Mouse (Mus musculus) forebrain, embryonic 10.5 days (tissue): ENCODE measurements at regions not wholly inside any gene's neighbourhood (a gene's known extent, or its start where the extent isn't known, plus 50 kb on each side); places are given as distances from the start of the nearest gene placed in this dataset.

ENCODE experiments used
- DNase-seq: peaks from one replicate; pipeline ENCODE4 v3.0.0-alpha.2; 2017; ENCODE audit warnings: low spot score; ENCODE audit errors: extremely low spot score
- H3K27ac ChIP-seq: fragments of 300-500 bp; sonication (generic); 2 replicates; pipeline ENCODE4 v1.5.1; 2016; ENCODE audit warnings: mild to moderate bottlenecking
- H3K27me3 ChIP-seq: fragments of 300-500 bp; sonication (generic); 2 replicates; pipeline ENCODE4 v1.6.1; 2016; ENCODE audit warnings: mild to moderate bottlenecking; ENCODE audit not compliant: poor library complexity, severe bottlenecking
- H3K36me3 ChIP-seq: fragments of 300-500 bp; sonication (generic); replicated peaks from 2 replicates; pipeline ENCODE4 v1.6.1; 2016; ENCODE audit warnings: mild to moderate bottlenecking, moderate library complexity
- H3K4me1 ChIP-seq: fragments of 300-500 bp; sonication (generic); 2 replicates; pipeline ENCODE4 v1.6.1; 2016
- H3K4me3 ChIP-seq: fragments of 300-500 bp; sonication (generic); 2 replicates; pipeline ENCODE4 v1.5.1; 2016; ENCODE audit warnings: mild to moderate bottlenecking, moderate library complexity
- H3K9me3 ChIP-seq: fragments of 300-500 bp; sonication (generic); 2 replicates; pipeline ENCODE4 v1.6.1; 2016; ENCODE audit warnings: mild to moderate bottlenecking, moderate library complexity
- WGBS: fragments of 180-500 bp; shearing (Covaris S2); methylation state at CpG from one replicate; pipeline ENCODE4 v1.1.7; 2016; 5-methylcytosine and 5-hydroxymethylcytosine counted together

- 41% methylated on average over 12 of the region's 12 CpGs for WGBS
- Histone ChIP-seq H3K4me1 (peaks cover 66% of the 10 kb centered on the region), H3K27ac (peak overlapping the region; percentile 79), H3K36me3 (no peaks in the 10 kb centered on the region), H3K9me3 (no peaks in the 10 kb centered on the region), H3K27me3 (peaks cover 60% of the 10 kb centered on the region), H3K4me3 (no peak overlapping the region)
- DNase-seq, result peak; percentile 70
These were observed 111.1 kb downstream of the Tpra1 start for GRCm38 (mm10) chr6:89012998-89013689.

- H3K27ac ChIP-seq, result peak overlapping the region; percentile 79
These were observed 111.6 kb downstream of the Tpra1 start for GRCm38 (mm10) chr6:89013690-89014061.

DNA sequence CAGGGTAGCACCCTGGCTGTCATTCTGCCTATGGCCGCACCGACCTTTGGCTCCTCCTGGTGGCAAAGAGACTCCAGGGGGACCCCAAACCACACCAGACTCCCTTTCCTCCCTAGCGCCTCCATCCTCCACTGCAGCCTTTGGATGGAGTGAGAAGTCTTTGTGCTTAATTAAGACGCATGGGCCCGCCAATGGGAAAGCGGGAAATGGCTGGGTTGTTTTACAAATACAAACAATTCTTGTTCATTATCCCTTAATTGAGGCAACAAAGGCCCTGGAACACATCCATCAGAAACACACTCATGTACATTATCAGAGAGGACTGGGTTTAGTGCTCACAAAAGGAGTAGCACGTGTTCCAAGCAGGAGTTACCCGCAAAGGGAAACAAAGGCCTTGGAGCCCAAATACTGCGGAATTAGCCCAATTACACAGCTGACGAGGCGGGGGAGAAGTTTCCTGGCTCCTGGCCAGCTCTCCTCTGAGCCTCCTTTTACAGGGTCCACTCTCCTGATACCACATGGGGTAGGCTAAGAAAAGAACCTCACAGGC lies 122.1 kb downstream of the Tpra1 start:
- H3K27ac ChIP-seq, result peak overlapping the region; percentile 54; the same call in 1 of the 2 replicates
- no peaks in the 10 kb centered on the region for H3K9me3 ChIP-seq
- H3K4me3 ChIP-seq, result no peak overlapping the region
- no peaks in the 10 kb centered on the region for H3K36me3 ChIP-seq
- DNase-seq, result no peak
- H3K27me3 ChIP-seq, result peaks cover 81% of the 10 kb centered on the region
- peaks cover 22% of the 10 kb centered on the region for H3K4me1 ChIP-seq
- 26% methylated on average over 11 of the region's 11 CpGs for WGBS

More at GRCm38 (mm10) chr6:89013690-89014061, 111.6 kb downstream of the Tpra1 start:
- Histone ChIP-seq H3K4me1 (peaks cover 61% of the 10 kb centered on the region), H3K9me3 (no peaks in the 10 kb centered on the region), H3K4me3 (no peak overlapping the region), H3K27me3 (peaks cover 55% of the 10 kb centered on the region), H3K36me3 (no peaks in the 10 kb centered on the region)
- 64% methylated on average over 8 of the region's 8 CpGs for WGBS
- DNase-seq, result no peak

DNA sequence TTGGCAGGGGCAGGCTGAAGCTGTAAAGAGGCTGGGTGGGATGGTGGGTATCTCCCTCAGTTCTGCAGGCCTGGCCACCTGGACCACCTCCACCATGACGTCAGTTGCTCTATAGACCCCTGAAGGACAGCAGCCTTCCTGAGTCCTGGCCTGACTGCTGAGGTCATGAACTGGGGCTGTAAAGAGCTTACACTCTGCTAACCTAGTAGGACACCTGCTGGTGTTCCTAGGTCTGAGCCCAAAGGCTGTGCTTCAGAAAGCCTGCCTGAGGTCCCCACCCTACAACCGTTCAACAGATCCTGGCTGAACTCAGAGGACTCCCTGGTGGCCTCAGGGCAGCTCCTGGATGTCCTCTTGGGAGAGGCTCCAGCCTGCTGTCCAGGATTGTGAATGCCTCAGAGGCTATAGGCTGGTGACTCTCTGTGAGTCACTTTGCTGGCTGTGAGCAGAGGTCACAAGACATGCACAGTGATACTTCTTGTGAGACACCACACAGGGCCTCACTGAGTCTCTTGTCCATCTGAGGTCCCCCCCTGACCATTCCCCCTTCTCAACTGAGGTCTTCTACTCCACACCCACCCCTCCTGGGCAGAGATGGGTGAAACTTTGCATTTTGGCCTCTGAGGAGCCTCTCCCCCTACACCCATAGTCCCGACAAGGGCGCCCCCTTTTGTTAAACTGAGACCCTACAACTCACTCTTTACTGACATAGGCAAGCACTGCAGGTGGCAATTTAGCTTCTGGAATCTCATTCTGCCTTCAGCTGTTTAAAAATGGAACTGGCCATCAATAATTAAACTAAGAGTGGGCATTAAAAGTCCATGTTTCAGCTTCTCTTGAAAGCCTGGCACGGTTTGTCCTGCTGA lies 131.6 kb downstream of the Tpra1 start:
- Histone ChIP-seq H3K9me3 (no peaks in the 10 kb centered on the region), H3K36me3 (no peaks in the 10 kb centered on the region), H3K4me3 (no peak overlapping the region), H3K27ac (peak overlapping the region; percentile 35; the same call in 1 of the 2 replicates), H3K27me3 (peaks cover 54% of the 10 kb centered on the region), H3K4me1 (peaks cover 38% of the 10 kb centered on the region)
- no peak for DNase-seq
- WGBS, result 56% methylated on average over 5 of the region's 5 CpGs

DNA sequence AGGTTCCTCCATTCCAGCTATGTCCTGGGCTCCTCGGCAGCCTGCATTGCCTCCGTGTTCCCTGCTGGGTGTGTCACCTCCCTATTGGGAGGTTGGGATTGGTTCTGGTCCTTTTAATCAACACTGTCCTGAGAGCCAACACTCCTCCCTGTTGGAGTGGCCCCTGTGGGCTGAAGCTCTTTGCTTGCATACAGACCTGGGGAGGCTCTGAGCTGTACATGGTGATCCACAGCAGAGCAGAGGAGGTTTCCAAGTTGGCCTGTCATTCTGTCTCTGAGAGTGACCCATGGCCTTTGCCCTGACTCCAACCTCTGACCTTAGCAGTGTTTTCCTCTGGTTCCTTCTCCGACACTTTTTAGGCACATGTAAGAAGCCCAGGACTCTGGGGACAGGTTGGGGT lies 132.4 kb downstream of the Tpra1 start:
- Histone ChIP-seq H3K27me3 (peaks cover 54% of the 10 kb centered on the region), H3K4me1 (peaks cover 38% of the 10 kb centered on the region), H3K36me3 (no peaks in the 10 kb centered on the region), H3K27ac (peak overlapping the region; percentile 35; the same call in 1 of the 2 replicates), H3K4me3 (no peak overlapping the region), H3K9me3 (no peaks in the 10 kb centered on the region)
- DNase-seq, result no peak
- WGBS, result 62% methylated on average over 3 of the region's 3 CpGs

DNA sequence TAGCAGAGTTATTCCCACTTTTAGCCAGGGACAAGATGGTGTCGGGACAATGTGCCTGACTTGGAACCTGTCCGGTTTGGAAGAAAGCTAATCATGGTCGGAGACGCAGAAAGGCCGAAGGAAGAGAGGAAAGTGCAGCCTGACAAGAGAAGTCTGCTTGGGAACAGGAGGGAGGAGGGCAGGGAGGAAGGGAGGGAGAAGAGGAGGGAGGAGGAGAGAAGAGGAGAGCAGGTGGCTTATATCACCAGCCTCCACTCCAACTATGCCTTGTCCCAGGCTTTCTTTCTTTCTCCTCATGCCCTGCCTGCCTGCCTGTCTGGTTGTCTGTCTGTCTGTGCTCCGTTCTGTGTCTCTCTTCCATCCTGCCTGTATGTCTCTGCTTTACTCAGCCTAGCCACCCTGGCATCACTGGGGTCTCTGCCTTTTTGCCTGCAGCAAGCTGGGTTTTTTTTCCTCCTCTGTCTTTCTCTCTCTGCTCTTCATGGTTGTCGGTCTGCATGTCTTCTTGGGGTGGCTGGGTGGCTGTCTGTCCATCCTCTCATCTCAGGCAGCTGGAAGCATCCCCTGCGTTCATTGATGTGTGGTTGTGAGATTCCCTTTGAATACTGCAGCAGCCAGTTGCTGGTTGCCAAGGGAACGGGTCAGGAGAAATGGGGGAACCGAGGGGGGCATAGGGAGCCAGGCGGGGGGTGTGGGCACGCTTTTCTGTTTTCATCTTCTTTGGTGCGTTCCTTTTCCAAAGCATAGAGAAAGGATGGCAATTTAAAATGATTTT lies 133.2 kb downstream of the Tpra1 start:
- H3K36me3 ChIP-seq, result no peaks in the 10 kb centered on the region
- peaks cover 54% of the 10 kb centered on the region for H3K27me3 ChIP-seq
- no peaks in the 10 kb centered on the region for H3K9me3 ChIP-seq
- DNase-seq, result no peak
- peak overlapping the region; percentile 64 for H3K27ac ChIP-seq
- 54% methylated on average over 13 of the region's 13 CpGs for WGBS
- peaks cover 38% of the 10 kb centered on the region for H3K4me1 ChIP-seq
- peak overlapping the region; percentile 20; the same call in 1 of the 2 replicates for H3K4me3 ChIP-seq

DNA sequence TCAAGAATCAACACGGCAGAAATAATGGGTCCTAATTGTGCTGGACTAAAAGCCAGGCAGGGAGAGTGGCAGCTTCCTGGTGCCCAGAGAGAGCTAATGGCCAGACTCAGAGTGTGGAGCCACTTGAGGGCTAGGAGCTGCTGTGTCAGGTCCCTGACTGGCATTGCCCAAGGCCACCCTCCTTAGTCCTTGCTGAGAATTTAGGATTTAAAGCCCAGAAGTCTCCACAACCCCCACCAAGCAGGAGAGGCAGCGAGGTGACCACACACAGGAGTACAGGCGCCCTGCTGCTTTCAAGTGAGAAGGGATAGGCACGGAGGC lies 133.7 kb downstream of the Tpra1 start:
- Histone ChIP-seq H3K36me3 (no peaks in the 10 kb centered on the region), H3K27me3 (peaks cover 57% of the 10 kb centered on the region), H3K27ac (peak overlapping the region; percentile 64), H3K4me3 (peak overlapping the region; percentile 20; the same call in 1 of the 2 replicates), H3K9me3 (no peaks in the 10 kb centered on the region), H3K4me1 (peaks cover 38% of the 10 kb centered on the region)
- 36% methylated on average over 4 of the region's 4 CpGs for WGBS
- no peak for DNase-seq

- Histone ChIP-seq H3K4me1 (peaks cover 40% of the 10 kb centered on the region), H3K27ac (no peak overlapping the region), H3K27me3 (peaks cover 57% of the 10 kb centered on the region), H3K9me3 (no peaks in the 10 kb centered on the region), H3K36me3 (no peaks in the 10 kb centered on the region), H3K4me3 (no peak overlapping the region)
- 61% methylated on average over 2 of the region's 2 CpGs for WGBS
- DNase-seq, result no peak
These were observed 135.3 kb downstream of the Tpra1 start for GRCm38 (mm10) chr6:89037392-89037791.

GRCm38 (mm10) chr6:89037901-89038300 lies 135.8 kb downstream of the Tpra1 start:
- DNase-seq, result no peak
- H3K27me3 ChIP-seq, result peaks cover 57% of the 10 kb centered on the region
- WGBS, result 78% methylated on average over 7 of the region's 7 CpGs

DNA sequence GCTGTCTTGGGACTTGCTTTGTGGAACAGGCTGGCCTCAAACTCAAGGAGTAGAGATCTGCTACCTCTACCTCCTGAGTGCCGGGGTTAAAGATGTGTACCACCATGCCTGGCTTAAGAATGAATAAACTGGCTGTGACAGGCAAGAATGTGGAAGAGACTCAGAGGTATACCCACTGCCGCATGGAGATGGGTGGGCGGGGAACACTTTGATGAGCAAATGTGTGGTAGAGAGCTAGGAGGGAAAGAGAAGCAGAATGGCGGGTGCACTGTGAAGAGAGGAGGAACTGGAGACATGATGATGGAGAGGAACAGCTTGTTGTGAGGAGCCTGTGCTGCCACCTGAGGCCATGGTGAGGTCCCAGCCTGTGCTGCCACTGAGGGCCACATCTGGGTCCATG lies 138.9 kb downstream of the Tpra1 start:
- Histone ChIP-seq H3K9me3 (no peaks in the 10 kb centered on the region), H3K4me1 (peaks cover 21% of the 10 kb centered on the region), H3K27ac (no peak overlapping the region), H3K4me3 (no peak overlapping the region), H3K27me3 (peaks cover 37% of the 10 kb centered on the region), H3K36me3 (no peaks in the 10 kb centered on the region)
- no peak for DNase-seq
- 94% methylated on average over 4 of the region's 4 CpGs for WGBS

More at GRCm38 (mm10) chr6:89037901-89038300, 135.8 kb downstream of the Tpra1 start:
- Histone ChIP-seq H3K27ac (no peak overlapping the region), H3K9me3 (no peaks in the 10 kb centered on the region), H3K4me1 (peaks cover 43% of the 10 kb centered on the region), H3K36me3 (no peaks in the 10 kb centered on the region), H3K4me3 (no peak overlapping the region)

GRCm38 (mm10) chr6:89042478-89043239 lies 140.6 kb downstream of the Tpra1 start:
- H3K9me3 ChIP-seq, result no peaks in the 10 kb centered on the region; the same call in 1 of the 2 replicates
- H3K27ac ChIP-seq, result peak overlapping the region; percentile 2; the same call in 1 of the 2 replicates
- no peak overlapping the region for H3K4me3 ChIP-seq
- H3K4me1 ChIP-seq, result peaks cover 13% of the 10 kb centered on the region
- DNase-seq, result no peak
- 66% methylated on average over 24 of the region's 24 CpGs for WGBS
- H3K36me3 ChIP-seq, result no peaks in the 10 kb centered on the region
- H3K27me3 ChIP-seq, result peaks cover 21% of the 10 kb centered on the region; the same call in 1 of the 2 replicates
